Mouse (Mus musculus): ENCODE data around the gene Fbp2. TPM values are rescaled to one million over a fixed set of nuclear protein-coding genes. Genes with fewer than 3 reads are reported as not detected.
A peak's percentile ranks its signal among the peaks of the same experiment; 100 is the strongest.
"Not testable (repeated sequence)": the region's sequence is repeated elsewhere in the genome, so short reads cannot be mapped to it uniquely, and the experiment has no call there.

Gene Fbp2
- polyA plus RNA-seq, 1 experiment from 2014 or later, result 0.10 TPM

GRCm38 (mm10) chr13:62881336-62881735 is 23.1 kb upstream of the Fbp2 start:
- Histone ChIP-seq H3K27ac (no peak overlapping the region), H3K27me3 (ENCODE audit: poor library complexity, severe bottlenecking) (peaks cover 28% of the 10 kb centered on the region), H3K4me1 (peaks cover 12% of the 10 kb centered on the region), H3K4me3 (no peak overlapping the region), H3K9me3 (no peaks in the 10 kb centered on the region), H3K36me3 (replicated peaks) (no peaks in the 10 kb centered on the region)
- no peak for DNase-seq (ENCODE audit: extremely low spot score, low spot score)
- 86% methylated on average over 9 of the region's 9 CpGs for WGBS

GRCm38 (mm10) chr13:62879831-62880615 is 21.8 kb upstream of the Fbp2 start:
- Histone ChIP-seq H3K9me3 (no peaks in the 10 kb centered on the region), H3K27ac (0 out of 2 replicates have a peak overlapping the region, but pooled peaks have one; percentile 9), H3K4me1 (peaks cover 12% of the 10 kb centered on the region), H3K36me3 (replicated peaks) (no peaks in the 10 kb centered on the region), H3K4me3 (no peak overlapping the region), H3K27me3 (ENCODE audit: poor library complexity, severe bottlenecking) (peaks cover 18% of the 10 kb centered on the region)
- DNase-seq (ENCODE audit: extremely low spot score, low spot score), result no peak
- WGBS, result 31% methylated on average over 8 of the region's 8 CpGs

- Histone ChIP-seq H3K4me1 (peaks cover 12% of the 10 kb centered on the region), H3K27ac (0 out of 2 replicates have a peak overlapping the region, but pooled peaks have one; percentile 9), H3K36me3 (replicated peaks) (no peaks in the 10 kb centered on the region), H3K4me3 (no peak overlapping the region), H3K27me3 (ENCODE audit: poor library complexity, severe bottlenecking) (peaks cover 18% of the 10 kb centered on the region), H3K9me3 (no peaks in the 10 kb centered on the region)
- no peak for DNase-seq (ENCODE audit: extremely low spot score, low spot score)
- 26% methylated on average over 6 of the region's 6 CpGs for WGBS
Measured at GRCm38 (mm10) chr13:62879411-62879810, 21.2 kb upstream of the Fbp2 start.

DNA sequence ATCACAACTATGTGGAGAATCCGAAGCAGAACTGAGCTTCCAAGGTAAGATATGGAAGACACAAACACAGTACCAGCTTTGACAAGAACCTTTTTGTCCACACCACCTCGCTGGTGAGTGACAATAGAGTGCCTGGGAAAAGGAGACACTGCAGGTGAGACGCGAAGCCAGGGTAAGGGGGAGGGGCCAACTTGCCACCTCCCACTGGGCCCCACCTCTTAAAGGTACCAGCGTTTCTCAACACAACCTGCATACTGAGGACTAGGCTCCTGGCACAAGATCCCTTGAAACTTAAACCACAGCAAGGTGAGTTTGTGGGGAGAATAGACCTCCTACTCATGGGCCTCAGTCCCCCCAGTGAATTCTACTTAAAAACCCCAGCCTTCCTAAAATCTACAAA is 19.0 kb upstream of the Fbp2 start:
- 9% methylated on average over 5 of the region's 5 CpGs for WGBS
- Histone ChIP-seq H3K27me3 (ENCODE audit: poor library complexity, severe bottlenecking) (peaks cover 18% of the 10 kb centered on the region), H3K36me3 (replicated peaks) (no peaks in the 10 kb centered on the region), H3K27ac (no peak overlapping the region), H3K4me1 (peaks cover 12% of the 10 kb centered on the region), H3K4me3 (no peak overlapping the region), H3K9me3 (no peaks in the 10 kb centered on the region)
- no peak for DNase-seq (ENCODE audit: extremely low spot score, low spot score)

DNA sequence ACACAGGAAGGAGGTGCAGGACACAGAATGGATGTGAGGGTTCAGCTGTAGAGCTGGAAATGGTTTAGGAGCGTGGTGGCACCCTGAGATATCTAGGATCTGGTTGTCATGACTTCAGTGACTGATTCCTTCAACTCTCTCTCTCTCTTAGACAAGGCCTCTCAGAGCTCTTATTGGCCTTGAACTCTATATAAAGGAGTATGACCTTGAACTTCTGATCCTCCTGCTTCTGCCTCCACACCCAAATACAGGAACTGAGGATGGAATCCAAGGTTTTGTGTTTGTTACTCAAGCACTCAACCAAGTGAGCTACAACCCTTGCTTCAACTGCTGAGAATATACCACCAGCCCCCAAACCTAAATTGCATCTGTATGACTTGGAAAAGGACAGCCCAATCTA is 17.9 kb upstream of the Fbp2 start:
- H3K27ac ChIP-seq, result no peak overlapping the region
- WGBS, result 89% methylated on average over 1 of the region's 1 CpGs

DNA sequence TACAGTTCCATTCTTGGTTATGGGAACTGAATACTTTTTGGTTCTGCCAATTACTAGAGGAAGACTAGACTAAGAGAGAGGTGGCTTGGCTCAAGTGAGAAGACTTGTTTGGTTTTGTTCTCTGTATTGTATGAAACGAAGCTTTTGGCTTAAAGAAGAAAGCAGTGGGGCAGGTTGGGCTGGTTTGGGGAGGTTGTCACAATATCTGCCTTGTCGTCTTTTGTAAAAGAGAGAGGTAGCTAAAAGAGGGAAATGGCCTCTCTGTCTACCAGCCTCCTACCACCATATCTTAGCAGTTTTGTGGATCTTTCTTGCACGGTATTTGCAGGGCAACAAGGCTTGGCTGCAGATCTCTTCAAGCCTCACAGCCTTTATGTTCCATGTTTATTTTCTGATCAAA is 14.0 kb upstream of the Fbp2 start:
- Histone ChIP-seq H3K4me1 (0 out of 2 replicates have a peak, but pooled peaks cover 1% of the 10 kb centered on the region), H3K27ac (no peak overlapping the region), H3K4me3 (no peak overlapping the region), H3K36me3 (replicated peaks) (no peaks in the 10 kb centered on the region), H3K27me3 (ENCODE audit: poor library complexity, severe bottlenecking) (peaks cover 7% of the 10 kb centered on the region; the same call in 1 of the 2 replicates), H3K9me3 (no peaks in the 10 kb centered on the region)
- no peak for DNase-seq (ENCODE audit: extremely low spot score, low spot score)
- WGBS, result 67% methylated on average over 3 of the region's 3 CpGs

More for the DNA sequence above, 17.9 kb upstream of the Fbp2 start:
- H3K4me3 ChIP-seq, result no peak overlapping the region
- H3K36me3 ChIP-seq (replicated peaks), result no peaks in the 10 kb centered on the region
- no peaks in the 10 kb centered on the region for H3K9me3 ChIP-seq
- H3K27me3 ChIP-seq (ENCODE audit: poor library complexity, severe bottlenecking), result peaks cover 18% of the 10 kb centered on the region
- peaks cover 12% of the 10 kb centered on the region for H3K4me1 ChIP-seq
- DNase-seq (ENCODE audit: extremely low spot score, low spot score), result no peak

DNA sequence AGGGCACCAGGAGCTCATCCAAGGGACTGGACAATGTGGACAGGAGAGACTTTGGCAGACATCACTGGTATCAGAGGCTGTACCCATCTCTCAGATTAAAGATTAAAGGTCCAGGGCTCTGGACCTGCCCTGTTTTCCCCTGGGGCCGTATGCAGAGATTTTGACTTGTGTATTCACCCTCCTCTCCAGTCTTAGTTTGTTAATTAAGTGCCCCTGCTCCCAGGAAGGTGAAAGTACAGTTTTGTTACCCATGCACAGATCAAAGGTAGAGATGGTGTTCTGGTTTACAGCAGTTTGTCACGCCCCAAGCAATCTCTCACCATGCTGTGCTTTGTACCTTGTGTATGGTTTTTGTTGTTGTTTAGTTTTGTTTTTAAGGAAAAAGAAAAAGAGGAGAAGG is 12.4 kb upstream of the Fbp2 start:
- DNase-seq (ENCODE audit: extremely low spot score, low spot score), result no peak
- WGBS, result 89% methylated on average over 2 of the region's 2 CpGs
- Histone ChIP-seq H3K9me3 (no peaks in the 10 kb centered on the region), H3K27me3 (ENCODE audit: poor library complexity, severe bottlenecking) (no peaks in the 10 kb centered on the region), H3K4me1 (no peaks in the 10 kb centered on the region; the same call in 1 of the 2 replicates), H3K36me3 (replicated peaks) (no peaks in the 10 kb centered on the region), H3K27ac (no peak overlapping the region), H3K4me3 (no peak overlapping the region)

GRCm38 (mm10) chr13:62866817-62867216 is 8.6 kb upstream of the Fbp2 start:
- 85% methylated on average over 4 of the region's 4 CpGs for WGBS
- H3K27ac ChIP-seq, result no peak overlapping the region
- peaks cover 3% of the 10 kb centered on the region; the same call in 1 of the 2 replicates for H3K4me1 ChIP-seq
- no peaks in the 10 kb centered on the region for H3K27me3 ChIP-seq (ENCODE audit: poor library complexity, severe bottlenecking)
- no peaks in the 10 kb centered on the region for H3K36me3 ChIP-seq (replicated peaks)
- DNase-seq (ENCODE audit: extremely low spot score, low spot score), result no peak
- no peaks in the 10 kb centered on the region for H3K9me3 ChIP-seq
- no peak overlapping the region for H3K4me3 ChIP-seq

- Histone ChIP-seq H3K9me3 (no peaks in the 10 kb centered on the region), H3K27ac (peak overlapping the region; percentile 12; the same call in 1 of the 2 replicates), H3K27me3 (ENCODE audit: poor library complexity, severe bottlenecking) (no peaks in the 10 kb centered on the region), H3K36me3 (replicated peaks) (no peaks in the 10 kb centered on the region), H3K4me1 (peaks cover 3% of the 10 kb centered on the region; the same call in 1 of the 2 replicates), H3K4me3 (no peak overlapping the region)
- WGBS, result 70% methylated on average over 11 of the region's 11 CpGs
- DNase-seq (ENCODE audit: extremely low spot score, low spot score), result no peak
Measured at GRCm38 (mm10) chr13:62865651-62866315, 7.6 kb upstream of the Fbp2 start.

- 76% methylated on average over 6 of the region's 6 CpGs for WGBS
- H3K27ac ChIP-seq, result no peak overlapping the region
- H3K36me3 ChIP-seq (replicated peaks), result no peaks in the 10 kb centered on the region
- DNase-seq (ENCODE audit: extremely low spot score, low spot score), result no peak
- H3K4me3 ChIP-seq, result no peak overlapping the region
- peaks cover 3% of the 10 kb centered on the region; the same call in 1 of the 2 replicates for H3K4me1 ChIP-seq
- H3K27me3 ChIP-seq (ENCODE audit: poor library complexity, severe bottlenecking), result no peaks in the 10 kb centered on the region
- no peaks in the 10 kb centered on the region for H3K9me3 ChIP-seq
Measured at GRCm38 (mm10) chr13:62863771-62864170, 5.5 kb upstream of the Fbp2 start.

- H3K9me3 ChIP-seq, result no peaks in the 10 kb centered on the region
- H3K27ac ChIP-seq, result no peak overlapping the region
- 85% methylated on average over 3 of the region's 3 CpGs for WGBS
- DNase-seq (ENCODE audit: extremely low spot score, low spot score), result no peak
- no peaks in the 10 kb centered on the region for H3K27me3 ChIP-seq (ENCODE audit: poor library complexity, severe bottlenecking)
- H3K4me3 ChIP-seq, result no peak overlapping the region
- peaks cover 7% of the 10 kb centered on the region; the same call in 1 of the 2 replicates for H3K4me1 ChIP-seq
- no peaks in the 10 kb centered on the region for H3K36me3 ChIP-seq (replicated peaks)
Measured at GRCm38 (mm10) chr13:62862875-62863274, 4.7 kb upstream of the Fbp2 start.

DNA sequence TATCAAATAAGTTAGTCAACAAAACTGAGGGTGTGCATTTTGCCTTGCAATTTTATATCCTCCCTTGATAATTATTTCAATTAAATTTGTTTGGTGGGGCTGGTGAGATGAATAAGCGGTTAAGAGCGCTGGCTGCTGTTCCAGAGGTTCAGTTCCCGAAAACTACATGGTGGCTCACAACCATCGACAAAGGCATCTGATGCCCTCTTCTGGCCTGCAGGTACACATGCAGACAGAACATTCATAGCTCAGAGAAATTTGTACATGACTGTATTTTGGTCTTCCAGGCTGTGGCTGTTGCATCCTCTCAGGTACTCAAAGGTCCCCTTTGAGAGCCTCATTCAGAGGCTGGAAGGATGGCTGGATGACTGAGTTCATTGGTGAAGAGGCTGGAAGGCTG is 1.8 kb upstream of the Fbp2 start:
- Histone ChIP-seq H3K27me3 (ENCODE audit: poor library complexity, severe bottlenecking) (no peaks in the 10 kb centered on the region), H3K4me1 (peaks cover 7% of the 10 kb centered on the region; the same call in 1 of the 2 replicates), H3K36me3 (replicated peaks) (no peaks in the 10 kb centered on the region), H3K4me3 (no peak overlapping the region), H3K27ac (no peak overlapping the region), H3K9me3 (0 out of 2 replicates have a peak, but pooled peaks cover under 1% of the 10 kb centered on the region)
- no peak for DNase-seq (ENCODE audit: extremely low spot score, low spot score)
- WGBS, result 87% methylated on average over 4 of the region's 4 CpGs

DNA sequence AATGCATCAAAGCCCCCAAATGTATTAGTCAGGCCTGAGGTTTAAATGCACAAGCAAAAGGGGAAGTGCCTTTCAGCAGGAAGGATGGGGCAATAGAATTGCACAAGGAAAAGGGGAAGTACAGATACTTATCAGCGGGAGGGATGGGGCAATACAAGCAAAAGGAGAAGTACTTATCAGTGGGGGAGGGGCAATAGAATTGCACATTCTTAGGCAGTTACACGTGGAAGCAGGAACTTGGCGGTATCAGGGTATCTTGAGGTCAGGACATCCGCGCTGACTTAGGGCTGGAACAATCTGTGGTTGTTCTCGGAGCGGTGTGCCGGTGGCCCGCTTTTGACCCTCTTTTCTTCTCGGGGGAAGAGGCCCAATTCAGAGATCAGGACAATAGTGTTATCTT is 1.0 kb upstream of the Fbp2 start:
- WGBS, result 88% methylated on average over 10 of the region's 10 CpGs
- DNase-seq (ENCODE audit: extremely low spot score, low spot score); H3K4me3 ChIP-seq; H3K27ac ChIP-seq; H3K27me3 ChIP-seq (ENCODE audit: poor library complexity, severe bottlenecking); H3K4me1 ChIP-seq; H3K36me3 ChIP-seq (replicated peaks); H3K9me3 ChIP-seq: not testable (repeated sequence)
